Mouse (Mus musculus): ENCODE measurements around the gene Chst10. TPM values are rescaled to one million over a fixed set of nuclear protein-coding genes. Genes with fewer than 3 reads are reported as not detected.

Chst10 gene
- polyA plus RNA-seq, 1 experiment from 2014 or later, result 58.8 TPM

DNA sequence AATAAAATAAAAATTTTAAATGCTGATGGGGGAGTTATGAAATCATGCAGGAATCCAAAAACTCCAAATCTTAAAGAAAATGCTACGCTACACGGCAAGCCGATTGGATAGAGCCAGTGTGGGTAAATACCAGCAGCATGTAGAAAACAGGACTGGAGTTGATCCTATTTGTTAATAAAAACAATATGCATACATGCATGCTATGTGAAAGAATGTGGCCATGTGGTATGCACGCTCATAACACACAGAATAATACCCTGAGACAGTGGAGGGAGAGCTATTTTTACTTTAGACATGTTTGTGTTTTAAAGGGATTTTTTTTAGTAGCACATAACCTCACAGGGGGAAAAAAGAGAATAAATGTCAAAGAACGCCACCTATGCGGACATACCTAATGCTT, 9.2 kb downstream of the Chst10 start:
- H3K4me1 ChIP-seq (replicated peaks), result peaks cover 15% of the 10 kb centered on the region
- no peaks in the 10 kb centered on the region for H3K27me3 ChIP-seq
- no peak for ATAC-seq (ENCODE audit: low FRiP score, low read depth)
- H3K4me3 ChIP-seq, result no peak overlapping the region
- no peak overlapping the region for H3K9ac ChIP-seq
- H3K9me3 ChIP-seq, result no peaks in the 10 kb centered on the region
- peaks cover 30% of the 10 kb centered on the region for H3K36me3 ChIP-seq
- 95% methylated on average over 6 of the region's 6 CpGs for WGBS
- H3K27ac ChIP-seq (replicated peaks), result no peak overlapping the region
- H3K4me2 ChIP-seq, result no peak overlapping the region

DNA sequence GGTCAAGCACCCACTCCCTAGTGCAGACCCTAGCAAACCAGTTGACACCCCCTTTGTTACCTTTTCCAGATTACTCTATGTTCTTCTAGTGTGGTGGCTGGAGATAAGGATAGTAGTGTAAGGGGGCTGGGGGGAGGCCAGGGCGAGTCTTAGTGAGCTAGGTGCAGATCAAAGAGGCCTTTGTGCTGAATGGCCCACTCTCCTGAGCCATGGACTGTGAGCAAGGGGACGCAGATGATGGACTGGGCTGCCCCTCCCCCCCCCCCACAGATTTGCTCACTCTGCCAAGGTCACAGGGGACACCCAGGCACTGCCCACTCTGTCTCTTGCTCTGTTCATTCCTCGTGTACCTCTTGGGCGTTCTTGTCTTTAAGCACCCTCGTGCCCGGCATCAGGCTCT, 10.9 kb downstream of the Chst10 start:
- 0 out of 2 replicates have a peak, but pooled peaks have one; percentile 35 for ATAC-seq (ENCODE audit: low FRiP score, low read depth)

DNA sequence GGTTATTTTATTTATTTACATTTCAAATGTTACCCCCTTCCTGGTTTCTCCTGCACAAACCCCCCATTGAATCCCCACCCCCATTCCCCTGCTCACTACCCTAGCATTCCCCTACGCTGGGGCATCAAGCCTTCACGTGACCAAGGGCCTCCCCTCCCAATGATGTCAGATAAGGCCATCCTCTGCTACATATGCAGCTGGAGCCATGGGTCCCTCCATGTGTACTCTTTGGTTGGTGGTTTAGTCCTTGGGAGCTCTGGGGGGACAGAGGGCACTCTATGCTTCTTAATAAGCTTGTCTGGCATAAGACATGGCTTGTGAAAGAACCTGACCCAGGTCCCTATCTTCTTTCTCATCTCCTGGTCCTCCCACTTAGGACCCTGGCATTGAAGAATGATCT, 11.4 kb downstream of the Chst10 start:
- no peaks in the 10 kb centered on the region for H3K27me3 ChIP-seq
- peaks cover 39% of the 10 kb centered on the region for H3K36me3 ChIP-seq
- no peak overlapping the region for H3K4me2 ChIP-seq
- ATAC-seq (ENCODE audit: low FRiP score, low read depth), result no peak
- no peak overlapping the region for H3K4me3 ChIP-seq
- H3K4me1 ChIP-seq (replicated peaks), result no peaks in the 10 kb centered on the region
- H3K27ac ChIP-seq (replicated peaks), result no peak overlapping the region
- H3K9ac ChIP-seq, result no peak overlapping the region
- WGBS, result 89% methylated on average over 2 of the region's 2 CpGs
- no peaks in the 10 kb centered on the region for H3K9me3 ChIP-seq

More for the DNA sequence above, 10.9 kb downstream of the Chst10 start:
- Histone ChIP-seq H3K9me3 (no peaks in the 10 kb centered on the region), H3K27me3 (no peaks in the 10 kb centered on the region), H3K9ac (no peak overlapping the region), H3K4me1 (replicated peaks) (no peaks in the 10 kb centered on the region), H3K4me2 (no peak overlapping the region), H3K36me3 (peaks cover 41% of the 10 kb centered on the region), H3K4me3 (no peak overlapping the region), H3K27ac (replicated peaks) (no peak overlapping the region)
- WGBS, result 58% methylated on average over 5 of the region's 6 CpGs

DNA sequence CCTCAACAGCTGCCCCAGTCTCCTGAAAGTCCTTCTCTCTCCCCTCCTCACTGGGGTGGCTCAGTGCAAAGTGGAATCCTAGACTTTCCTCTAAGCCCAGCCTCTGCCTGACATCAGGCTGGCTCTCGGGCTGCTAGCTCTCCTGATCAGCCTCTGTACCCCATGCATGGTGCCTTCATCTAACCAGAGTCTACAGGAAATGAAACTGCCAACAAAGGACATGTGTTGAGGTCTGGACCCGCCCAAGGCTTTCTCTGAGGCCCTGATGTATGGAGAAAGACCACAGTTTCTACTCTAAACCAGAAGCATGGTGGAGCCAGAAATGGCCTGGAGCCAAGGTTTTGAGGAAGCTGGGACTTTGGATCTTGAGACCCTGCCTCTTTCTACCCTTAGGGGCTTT, 12.0 kb downstream of the Chst10 start:
- 82% methylated on average over 2 of the region's 2 CpGs for WGBS
- no peak for ATAC-seq (ENCODE audit: low FRiP score, low read depth)
- H3K4me1 ChIP-seq (replicated peaks), result no peaks in the 10 kb centered on the region
- H3K36me3 ChIP-seq, result peaks cover 35% of the 10 kb centered on the region
- H3K9me3 ChIP-seq, result no peaks in the 10 kb centered on the region
- H3K9ac ChIP-seq, result no peak overlapping the region
- H3K4me2 ChIP-seq, result no peak overlapping the region
- H3K27me3 ChIP-seq, result no peaks in the 10 kb centered on the region
- H3K27ac ChIP-seq (replicated peaks), result no peak overlapping the region
- H3K4me3 ChIP-seq, result no peak overlapping the region

DNA sequence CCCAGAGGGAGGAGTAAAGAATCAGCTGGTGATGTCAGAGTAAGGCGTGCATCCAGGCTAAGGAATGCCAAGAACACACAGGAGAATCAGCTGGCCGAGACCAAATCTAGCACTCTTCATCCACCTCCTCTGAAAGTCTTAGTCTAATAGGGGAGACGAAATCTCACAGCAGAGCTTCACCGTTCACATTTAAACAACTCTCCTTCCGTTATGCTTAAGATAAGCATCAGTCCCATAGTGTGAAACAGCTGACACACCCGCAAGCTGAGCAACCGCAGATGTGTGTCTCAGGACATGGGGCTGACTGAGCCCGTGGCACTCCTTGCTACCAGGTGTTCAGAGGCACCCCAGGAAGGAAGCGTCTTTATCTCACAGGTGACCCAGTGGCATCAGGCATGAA, 14.2 kb downstream of the Chst10 start:
- H3K4me1 ChIP-seq (replicated peaks), result no peaks in the 10 kb centered on the region
- 81% methylated on average over 9 of the region's 9 CpGs for WGBS
- no peak for ATAC-seq (ENCODE audit: low FRiP score, low read depth)
- no peak overlapping the region for H3K4me3 ChIP-seq
- H3K9ac ChIP-seq, result no peak overlapping the region
- H3K27ac ChIP-seq (replicated peaks), result no peak overlapping the region
- no peaks in the 10 kb centered on the region for H3K27me3 ChIP-seq
- no peaks in the 10 kb centered on the region for H3K9me3 ChIP-seq
- H3K36me3 ChIP-seq, result peaks cover 26% of the 10 kb centered on the region
- H3K4me2 ChIP-seq, result no peak overlapping the region

DNA sequence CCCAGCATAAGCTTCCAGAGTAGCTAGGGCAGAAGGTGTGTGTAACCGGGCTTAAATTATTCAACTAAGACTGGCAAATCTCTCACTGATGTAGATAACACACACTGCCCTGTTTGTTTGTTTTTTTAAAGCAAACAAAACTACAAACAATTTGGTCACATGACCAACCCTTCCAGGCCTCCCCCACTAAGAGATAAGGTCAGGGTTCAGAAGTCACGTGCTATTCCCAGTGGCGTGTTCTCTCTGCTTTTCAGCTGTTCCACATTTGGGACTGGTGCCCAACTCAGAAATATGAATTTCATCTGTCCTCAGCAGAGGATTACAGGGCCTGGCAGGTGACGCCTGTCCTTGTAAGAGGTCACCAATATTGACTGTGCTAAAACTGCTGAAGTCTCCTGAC, 15.2 kb downstream of the Chst10 start:
- Histone ChIP-seq H3K9ac (no peak overlapping the region), H3K27me3 (no peaks in the 10 kb centered on the region), H3K4me1 (replicated peaks) (no peaks in the 10 kb centered on the region), H3K4me3 (no peak overlapping the region), H3K9me3 (no peaks in the 10 kb centered on the region), H3K36me3 (peaks cover 26% of the 10 kb centered on the region), H3K4me2 (no peak overlapping the region), H3K27ac (replicated peaks) (no peak overlapping the region)
- no peak for ATAC-seq (ENCODE audit: low FRiP score, low read depth)
- 90% methylated on average over 4 of the region's 4 CpGs for WGBS

DNA sequence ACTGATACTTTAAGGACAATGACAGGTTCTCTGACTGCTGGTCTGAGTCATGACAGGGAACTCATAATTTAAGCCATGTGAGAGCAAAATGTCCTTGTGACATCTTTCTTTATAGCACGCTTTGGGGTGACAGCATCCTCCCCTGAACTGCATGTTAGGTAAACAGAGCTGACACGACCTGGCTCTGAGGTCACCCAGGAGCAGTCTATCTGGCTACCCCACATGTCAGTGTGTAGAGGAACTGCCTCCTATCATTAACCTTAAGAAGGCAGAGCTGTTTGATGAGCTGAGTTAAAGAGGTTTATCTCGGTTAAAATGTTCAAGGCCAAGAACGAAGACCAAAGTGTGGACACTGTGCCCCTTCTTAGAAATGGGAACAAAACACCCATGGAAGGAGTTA, 16.6 kb downstream of the Chst10 start:
- no peak overlapping the region for H3K27ac ChIP-seq (replicated peaks)
- H3K27me3 ChIP-seq, result no peaks in the 10 kb centered on the region
- H3K4me3 ChIP-seq, result no peak overlapping the region
- no peak overlapping the region for H3K4me2 ChIP-seq
- H3K36me3 ChIP-seq, result peaks cover 26% of the 10 kb centered on the region
- WGBS, result 79% methylated on average over 4 of the region's 4 CpGs
- H3K4me1 ChIP-seq (replicated peaks), result peaks cover 10% of the 10 kb centered on the region; the same call in 1 of the 2 replicates
- H3K9ac ChIP-seq, result no peak overlapping the region
- no peaks in the 10 kb centered on the region for H3K9me3 ChIP-seq
- ATAC-seq (ENCODE audit: low FRiP score, low read depth), result no peak

DNA sequence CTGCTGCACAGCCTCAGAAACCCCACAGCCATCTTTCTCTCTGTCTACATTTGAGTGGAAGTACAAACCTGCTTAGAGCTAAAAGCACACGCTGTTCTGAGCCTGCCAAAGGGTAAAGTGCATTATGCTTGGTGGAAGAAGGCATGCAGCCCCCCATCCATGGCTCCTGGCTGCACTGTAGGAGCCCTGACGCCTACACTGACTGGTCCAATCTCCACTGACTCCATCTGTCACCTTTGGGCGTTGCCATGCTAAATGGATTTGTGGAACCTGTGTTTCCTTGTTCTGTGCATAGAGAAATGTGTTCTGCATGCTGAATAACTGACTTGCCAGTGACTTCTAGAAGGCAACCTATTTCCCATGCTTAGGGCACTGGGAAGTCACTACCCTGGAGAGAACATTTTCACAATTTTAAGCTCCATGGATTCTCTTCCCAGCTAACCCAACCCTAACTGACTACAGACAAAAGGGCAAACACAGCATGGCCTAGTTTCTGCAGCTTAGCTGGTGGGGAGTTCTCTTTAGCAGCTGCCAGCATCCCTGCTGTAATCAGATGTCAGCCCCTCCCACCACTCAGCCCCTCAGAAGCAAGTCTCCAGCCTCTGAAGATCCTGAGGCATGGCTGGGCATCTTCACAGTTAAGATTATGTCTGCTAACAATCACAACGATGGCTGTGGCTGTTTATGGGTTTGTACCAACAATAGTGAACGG, 21.1 kb downstream of the Chst10 start:
- no peaks in the 10 kb centered on the region for H3K27me3 ChIP-seq
- no peaks in the 10 kb centered on the region for H3K9me3 ChIP-seq
- WGBS, result 52% methylated on average over 5 of the region's 5 CpGs
- H3K9ac ChIP-seq, result no peak overlapping the region
- ATAC-seq (ENCODE audit: low FRiP score, low read depth), result peak; percentile 56; the same call in 1 of the 2 replicates
- H3K27ac ChIP-seq (replicated peaks), result 0 out of 2 replicates have a peak overlapping the region, but pooled peaks have one; percentile 17
- H3K4me1 ChIP-seq (replicated peaks), result peaks cover 10% of the 10 kb centered on the region; the same call in 1 of the 2 replicates
- H3K4me3 ChIP-seq, result no peak overlapping the region
- H3K36me3 ChIP-seq, result peaks cover 32% of the 10 kb centered on the region
- no peak overlapping the region for H3K4me2 ChIP-seq

DNA sequence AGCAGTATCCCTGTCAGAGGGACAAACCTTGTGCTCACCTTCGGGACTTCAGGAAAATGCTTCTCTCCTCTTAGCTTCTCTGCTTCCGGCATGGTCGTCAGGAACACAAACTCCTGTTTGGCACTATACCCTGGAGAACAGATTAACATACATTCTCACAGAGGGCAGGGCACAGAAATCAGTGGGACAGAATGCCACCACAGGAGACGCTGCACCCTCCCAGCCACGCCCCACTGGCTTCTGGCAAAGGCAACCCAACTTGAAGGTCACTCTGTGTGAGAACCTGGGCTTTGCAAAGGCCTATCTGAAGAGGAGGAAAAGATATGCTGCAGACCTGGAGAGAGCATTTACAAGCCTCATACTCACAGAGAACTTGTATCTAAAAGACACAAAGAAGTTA, 24.1 kb downstream of the Chst10 start:
- Histone ChIP-seq H3K9me3 (no peaks in the 10 kb centered on the region), H3K4me2 (no peak overlapping the region), H3K4me3 (no peak overlapping the region), H3K36me3 (peaks cover 46% of the 10 kb centered on the region), H3K9ac (no peak overlapping the region), H3K4me1 (replicated peaks) (peaks cover 10% of the 10 kb centered on the region; the same call in 1 of the 2 replicates), H3K27me3 (no peaks in the 10 kb centered on the region), H3K27ac (replicated peaks) (no peak overlapping the region)
- 84% methylated on average over 5 of the region's 5 CpGs for WGBS
- ATAC-seq (ENCODE audit: low FRiP score, low read depth), result no peak

DNA sequence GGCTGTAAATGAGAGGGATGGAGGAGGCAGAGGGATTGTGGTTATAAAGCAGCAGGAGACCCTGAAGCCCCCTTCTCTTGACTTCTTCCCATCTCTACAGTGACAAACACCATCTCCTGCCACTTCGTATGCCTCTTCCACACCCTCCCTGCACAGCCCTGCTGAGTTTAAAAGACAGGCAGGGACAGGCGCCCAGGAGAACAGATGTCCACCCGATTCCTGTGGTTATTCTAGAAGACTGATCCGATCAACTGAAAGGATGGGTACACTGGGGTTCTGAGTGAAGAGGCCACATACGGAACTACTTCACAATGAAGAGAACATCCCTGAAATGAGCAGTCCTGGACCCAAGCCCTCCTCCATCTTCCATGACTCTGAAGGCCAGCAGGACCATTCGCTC, 26.1 kb downstream of the Chst10 start:
- Histone ChIP-seq H3K4me1 (replicated peaks) (peaks cover 4% of the 10 kb centered on the region; the same call in 1 of the 2 replicates), H3K27ac (replicated peaks) (no peak overlapping the region), H3K27me3 (no peaks in the 10 kb centered on the region), H3K4me3 (no peak overlapping the region), H3K36me3 (peaks cover 58% of the 10 kb centered on the region), H3K9ac (no peak overlapping the region), H3K9me3 (no peaks in the 10 kb centered on the region), H3K4me2 (no peak overlapping the region)
- no peak for ATAC-seq (ENCODE audit: low FRiP score, low read depth)
- 89% methylated on average over 6 of the region's 6 CpGs for WGBS

DNA sequence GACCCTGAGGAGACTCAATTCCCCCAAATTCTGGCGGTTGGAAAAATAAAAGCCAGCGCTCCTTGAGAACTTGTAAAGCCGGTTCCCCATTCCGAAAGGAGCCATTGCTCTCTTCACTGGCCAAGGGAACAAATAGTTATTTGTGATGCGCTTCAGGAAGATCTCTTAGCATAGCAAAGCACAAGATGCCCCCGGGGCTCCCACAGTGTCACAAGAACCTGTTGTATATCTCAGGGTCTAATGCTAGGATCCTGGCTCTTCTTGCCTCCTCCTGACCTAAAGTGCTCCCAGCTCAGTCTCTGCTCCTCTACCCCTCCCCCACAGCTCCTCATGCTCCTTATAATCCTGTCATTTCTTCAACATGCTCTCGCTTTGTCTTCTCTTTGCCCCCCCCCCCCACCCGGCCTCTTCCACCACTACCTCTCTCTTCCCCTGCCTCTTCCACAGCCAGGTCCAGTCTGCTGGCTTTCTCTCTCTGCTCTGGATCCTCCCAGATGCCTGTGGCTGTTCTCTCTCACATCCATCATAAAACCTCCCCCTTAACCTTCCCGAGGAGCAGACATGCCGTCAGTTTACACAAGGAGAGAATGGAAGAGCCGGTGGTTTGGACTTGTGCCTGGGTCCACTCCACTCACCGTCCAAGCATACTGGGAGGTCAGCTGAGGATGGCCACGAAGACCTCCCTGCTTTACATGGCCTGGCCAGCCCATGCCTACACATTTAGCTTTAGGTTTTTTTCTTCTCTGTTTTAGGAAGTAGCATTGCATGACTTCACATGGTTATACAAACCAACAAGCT, 28.4 kb downstream of the Chst10 start:
- 56% methylated on average over 13 of the region's 13 CpGs for WGBS
- Histone ChIP-seq H3K27me3 (no peaks in the 10 kb centered on the region), H3K4me2 (no peak overlapping the region), H3K9me3 (no peaks in the 10 kb centered on the region), H3K27ac (replicated peaks) (no peak overlapping the region), H3K4me3 (no peak overlapping the region), H3K36me3 (peaks cover 72% of the 10 kb centered on the region), H3K9ac (no peak overlapping the region), H3K4me1 (replicated peaks) (no peaks in the 10 kb centered on the region)
- no peak for ATAC-seq (ENCODE audit: low FRiP score, low read depth)

DNA sequence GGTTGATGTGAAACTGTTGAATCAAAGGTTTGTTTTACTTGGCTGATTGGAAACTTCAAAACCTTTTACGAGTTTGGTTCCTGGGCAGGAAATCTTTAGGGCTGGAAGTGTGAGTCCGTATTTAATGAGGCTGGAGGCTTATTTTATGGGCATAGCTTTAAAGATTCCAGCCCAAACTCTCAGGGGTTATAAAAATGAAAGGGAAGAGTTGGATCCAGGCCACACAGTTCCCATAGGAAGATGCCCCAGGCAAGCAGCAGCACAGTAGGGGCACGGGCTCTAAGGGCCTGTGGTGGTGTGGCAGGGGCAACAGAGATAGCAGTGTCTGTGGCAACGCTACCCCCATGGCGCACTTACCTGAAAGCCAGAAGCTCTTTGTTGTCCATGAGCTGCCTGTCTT, 31.7 kb downstream of the Chst10 start:
- Histone ChIP-seq H3K4me1 (replicated peaks) (no peaks in the 10 kb centered on the region), H3K27ac (replicated peaks) (no peak overlapping the region), H3K4me3 (no peak overlapping the region), H3K4me2 (no peak overlapping the region), H3K9me3 (no peaks in the 10 kb centered on the region), H3K36me3 (peaks cover 51% of the 10 kb centered on the region), H3K9ac (no peak overlapping the region), H3K27me3 (no peaks in the 10 kb centered on the region)
- 91% methylated on average over 5 of the region's 5 CpGs for WGBS
- ATAC-seq (ENCODE audit: low FRiP score, low read depth), result no peak

Measured in hindbrain, embryonic 15.5 days (tissue).